Mouse (Mus musculus) embryonic facial prominence, embryonic 15.5 days (tissue): ENCODE data around the gene Insrr. TPM values are rescaled to one million over a fixed set of nuclear protein-coding genes. Genes with fewer than 3 reads are reported as not detected.

Experiments used
- ATAC-seq: fragments of 200-750 bp; cut with Nextera tagmentation; 2 replicates; pipeline ENCODE4 v1.8.0; 2017; ENCODE audit warnings: low read depth, moderate TSS enrichment; ENCODE audit not compliant: insufficient number of reproducible peaks, low FRiP score, low TSS enrichment
- H3K27ac ChIP-seq: fragments of 300-500 bp; sonication (generic); replicated peaks from 2 replicates; pipeline ENCODE4 v1.5.1; 2015; ENCODE audit warnings: mild to moderate bottlenecking, inconsistent platforms
- H3K27me3 ChIP-seq: fragments of 300-500 bp; sonication (generic); 2 replicates; pipeline ENCODE4 v1.6.1; 2015; ENCODE audit warnings: inconsistent platforms
- H3K36me3 ChIP-seq: fragments of 300-500 bp; sonication (generic); 2 replicates; pipeline ENCODE4 v1.6.1; 2015; ENCODE audit warnings: mild to moderate bottlenecking, inconsistent platforms
- H3K4me1 ChIP-seq: fragments of 300-500 bp; sonication (generic); 2 replicates; pipeline ENCODE4 v1.6.1; 2015; ENCODE audit warnings: inconsistent platforms
- H3K4me2 ChIP-seq: fragments of 300-500 bp; sonication (generic); replicated peaks from 2 replicates; pipeline ENCODE4 v1.6.1; 2015; ENCODE audit warnings: mild to moderate bottlenecking, inconsistent platforms
- H3K4me3 ChIP-seq: fragments of 300-500 bp; sonication (generic); replicated peaks from 2 replicates; pipeline ENCODE4 v1.5.1; 2015; ENCODE audit warnings: mild to moderate bottlenecking, inconsistent platforms
- H3K9ac ChIP-seq: fragments of 300-500 bp; sonication (generic); 2 replicates; pipeline ENCODE4 v1.6.1; 2015; ENCODE audit warnings: inconsistent platforms
- H3K9me3 ChIP-seq: fragments of 300-500 bp; sonication (generic); replicated peaks from 2 replicates; pipeline ENCODE4 v1.6.1; 2016; ENCODE audit warnings: inconsistent platforms
- WGBS: fragments of 180-500 bp; shearing (Covaris S2); methylation state at CpG from one replicate; pipeline ENCODE4 v1.1.7; 2015; 5-methylcytosine and 5-hydroxymethylcytosine counted together
- polyA plus RNA-seq: library from polyadenylated mRNA; unstranded; fragments of >200 nt; fragmentation: Nextera tagmentation; extraction: Ambion mirVana; gene quantifications from 2 replicates; pipeline ENCODE4 v1.2.1, GENCODE M21; 2015

Insrr gene
- polyA plus RNA-seq, 1 experiment from 2014 or later, result 0.47 TPM

DNA sequence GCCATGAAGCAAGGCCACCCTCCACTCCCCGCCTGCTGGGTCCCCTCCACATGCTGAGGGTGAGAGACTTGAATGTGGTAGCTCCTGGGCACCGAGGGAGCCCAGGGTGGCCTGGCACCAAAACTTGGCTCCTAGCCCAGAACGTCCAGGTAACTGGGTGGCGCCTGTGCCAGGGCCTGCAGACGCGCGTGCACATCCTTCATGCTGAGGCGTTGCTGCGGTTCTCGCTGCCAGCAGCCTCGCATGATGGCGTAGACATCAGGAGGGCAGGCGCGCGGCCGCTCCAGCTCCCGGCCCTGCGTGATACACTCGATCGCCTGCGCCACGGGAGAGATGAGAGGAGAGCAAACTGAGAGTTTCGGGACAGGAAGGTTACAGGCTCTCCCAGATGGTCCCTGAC lies 18.5 kb upstream of the Insrr start:
- Histone ChIP-seq H3K4me1 (peaks cover 15% of the 10 kb centered on the region), H3K4me2 (peak overlapping the region; percentile 17), H3K27me3 (peaks cover 29% of the 10 kb centered on the region; the same call in 1 of the 2 replicates), H3K9me3 (no peaks in the 10 kb centered on the region), H3K9ac (no peak overlapping the region), H3K27ac (no peak overlapping the region), H3K4me3 (peak overlapping the region; percentile 4; the same call in 1 of the 2 replicates), H3K36me3 (no peaks in the 10 kb centered on the region)
- no peak for ATAC-seq
- 50% methylated on average over 23 of the region's 23 CpGs for WGBS

DNA sequence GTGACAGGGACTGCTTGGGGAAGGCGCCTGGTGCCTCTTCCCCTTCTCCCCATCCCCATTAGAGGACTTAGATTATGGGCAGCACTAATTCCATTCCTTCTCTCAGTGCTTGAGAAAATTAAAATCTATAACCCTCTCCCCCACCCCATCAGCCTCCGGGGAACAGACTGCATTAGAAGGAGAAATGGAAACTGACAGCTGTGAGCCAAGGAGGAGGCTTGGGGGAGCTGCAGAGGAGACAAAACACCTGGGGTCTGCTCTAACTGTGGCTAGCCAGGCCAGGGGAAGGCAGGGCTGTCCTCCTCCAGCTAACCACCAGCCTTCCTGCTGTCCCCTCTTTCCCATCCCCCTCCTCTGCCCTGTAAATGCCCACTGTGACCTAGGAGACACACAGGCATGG lies 17.7 kb upstream of the Insrr start:
- Histone ChIP-seq H3K4me2 (no peak overlapping the region), H3K36me3 (no peaks in the 10 kb centered on the region), H3K4me1 (peaks cover 15% of the 10 kb centered on the region), H3K9ac (no peak overlapping the region), H3K4me3 (no peak overlapping the region), H3K27me3 (peaks cover 25% of the 10 kb centered on the region; the same call in 1 of the 2 replicates), H3K27ac (no peak overlapping the region), H3K9me3 (no peaks in the 10 kb centered on the region)
- ATAC-seq, result no peak
- WGBS, result 20% methylated on average over 2 of the region's 2 CpGs

GRCm38 (mm10) chr3:87783282-87784023 lies 13.3 kb upstream of the Insrr start:
- WGBS, result 84% methylated on average over 25 of the region's 25 CpGs
- no peak for ATAC-seq
- H3K4me1 ChIP-seq, result peaks cover 18% of the 10 kb centered on the region
- no peaks in the 10 kb centered on the region for H3K9me3 ChIP-seq
- no peak overlapping the region for H3K9ac ChIP-seq
- H3K36me3 ChIP-seq, result no peaks in the 10 kb centered on the region
- H3K27me3 ChIP-seq, result peaks cover 8% of the 10 kb centered on the region; the same call in 1 of the 2 replicates
- no peak overlapping the region for H3K4me2 ChIP-seq
- H3K4me3 ChIP-seq, result no peak overlapping the region
- no peak overlapping the region for H3K27ac ChIP-seq

DNA sequence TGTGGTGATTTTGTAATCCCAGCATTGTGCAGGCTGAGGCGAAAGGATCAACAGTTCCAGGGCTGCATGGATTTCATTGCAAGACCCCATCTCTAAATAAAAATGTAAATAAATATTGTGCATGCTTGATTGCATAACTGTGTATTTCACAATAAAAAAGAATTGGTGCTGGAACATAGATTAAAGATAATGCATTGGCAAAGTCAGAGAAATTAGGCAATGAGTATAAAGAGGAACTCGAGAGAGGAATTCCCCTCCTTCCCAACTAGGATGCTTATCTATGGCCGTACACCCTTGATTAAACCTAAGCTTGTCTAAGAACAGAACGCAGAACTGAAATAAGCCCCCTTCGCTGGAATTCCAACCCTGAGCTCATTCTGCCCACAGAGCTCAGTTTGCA lies 11.6 kb upstream of the Insrr start:
- no peaks in the 10 kb centered on the region for H3K36me3 ChIP-seq
- 64% methylated on average over 5 of the region's 5 CpGs for WGBS
- H3K27me3 ChIP-seq, result peaks cover 8% of the 10 kb centered on the region; the same call in 1 of the 2 replicates
- H3K9me3 ChIP-seq, result no peaks in the 10 kb centered on the region
- no peak overlapping the region for H3K4me3 ChIP-seq
- no peak overlapping the region for H3K27ac ChIP-seq
- peaks cover 22% of the 10 kb centered on the region; the same call in 1 of the 2 replicates for H3K4me1 ChIP-seq
- ATAC-seq, result no peak
- H3K9ac ChIP-seq, result no peak overlapping the region
- no peak overlapping the region for H3K4me2 ChIP-seq

- Histone ChIP-seq H3K4me2 (no peak overlapping the region), H3K9ac (no peak overlapping the region), H3K4me3 (no peak overlapping the region), H3K4me1 (peaks cover 22% of the 10 kb centered on the region; the same call in 1 of the 2 replicates), H3K27me3 (peaks cover 14% of the 10 kb centered on the region), H3K9me3 (no peaks in the 10 kb centered on the region), H3K36me3 (no peaks in the 10 kb centered on the region), H3K27ac (no peak overlapping the region)
- peak; percentile 63 for ATAC-seq
- WGBS, result 46% methylated on average over 6 of the region's 6 CpGs
Measured at GRCm38 (mm10) chr3:87785626-87786214, 11.0 kb upstream of the Insrr start.

DNA sequence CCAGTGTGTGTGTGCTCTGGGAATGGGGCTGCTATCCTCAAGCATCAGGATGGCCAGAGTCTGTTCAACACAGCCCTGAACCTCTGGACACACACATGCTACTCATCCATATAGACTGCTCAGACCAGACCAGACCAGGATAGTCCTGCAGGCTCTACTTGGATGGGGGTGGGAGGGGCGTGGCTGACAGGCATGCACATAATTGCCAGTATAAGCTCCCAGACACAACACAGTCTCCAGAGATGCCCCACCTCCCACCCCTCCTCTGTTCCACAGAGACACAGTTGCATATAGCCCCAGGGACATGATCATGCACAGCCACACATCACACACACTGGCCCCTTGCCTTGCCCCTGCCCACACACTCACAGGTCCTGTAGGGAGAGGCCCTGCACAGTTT lies 7.5 kb upstream of the Insrr start:
- no peak overlapping the region for H3K4me2 ChIP-seq
- H3K4me3 ChIP-seq, result no peak overlapping the region
- H3K9me3 ChIP-seq, result no peaks in the 10 kb centered on the region
- H3K27me3 ChIP-seq, result peaks cover 44% of the 10 kb centered on the region
- WGBS, result 25% methylated on average over 1 of the region's 1 CpGs
- H3K36me3 ChIP-seq, result no peaks in the 10 kb centered on the region
- H3K27ac ChIP-seq, result no peak overlapping the region
- H3K9ac ChIP-seq, result no peak overlapping the region
- H3K4me1 ChIP-seq, result peaks cover 22% of the 10 kb centered on the region; the same call in 1 of the 2 replicates
- ATAC-seq, result no peak

- peaks cover 49% of the 10 kb centered on the region for H3K27me3 ChIP-seq
- no peak overlapping the region for H3K4me2 ChIP-seq
- no peaks in the 10 kb centered on the region for H3K9me3 ChIP-seq
- 20% methylated on average over 5 of the region's 5 CpGs for WGBS
- H3K4me1 ChIP-seq, result peaks cover 28% of the 10 kb centered on the region
- H3K27ac ChIP-seq, result no peak overlapping the region
- no peak for ATAC-seq
- no peak overlapping the region for H3K4me3 ChIP-seq
- no peaks in the 10 kb centered on the region for H3K36me3 ChIP-seq
- no peak overlapping the region for H3K9ac ChIP-seq
Measured at GRCm38 (mm10) chr3:87789768-87790167, 7.0 kb upstream of the Insrr start.

DNA sequence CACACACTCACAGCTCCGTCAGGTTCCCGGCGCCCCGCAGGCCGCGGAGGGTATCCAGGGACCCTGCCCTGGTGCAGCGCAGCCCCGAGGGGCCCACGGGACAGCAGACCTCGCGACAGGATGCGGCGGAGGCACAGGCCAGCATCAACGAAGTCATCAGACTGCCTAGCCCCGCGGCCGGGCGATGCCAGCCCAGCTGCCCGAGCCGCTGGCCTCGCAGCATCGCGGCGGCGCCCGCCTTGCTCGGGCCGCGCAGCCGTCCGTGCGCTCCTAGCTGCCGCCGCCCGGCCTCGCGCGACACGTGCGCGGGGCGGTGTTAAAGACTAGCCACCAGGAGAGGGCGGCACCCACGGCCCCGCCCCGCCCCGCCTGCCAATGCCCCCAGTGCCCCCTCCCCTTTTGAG lies 1.8 kb upstream of the Insrr start, which contains the start of gene Ntrk1:
Gene Ntrk1, minus strand, starts transcription at position 241 of the 404 bp plus-strand sequence.
- Histone ChIP-seq H3K27ac (no peak within 1 kb of the TSS), H3K9ac (no peak within 1 kb of the TSS), H3K36me3 (no peaks in the 10 kb centered on the region), H3K4me1 (peaks cover 36% of the 10 kb centered on the region), H3K4me3 (peak within 1 kb of the TSS; percentile 37), H3K9me3 (no peaks in the 10 kb centered on the region), H3K27me3 (peaks cover 97% of the 10 kb centered on the region), H3K4me2 (peak within 1 kb of the TSS; percentile 61)
- WGBS, result under 1% methylated on average over 28 of the region's 47 CpGs
- ATAC-seq, result no peak

DNA sequence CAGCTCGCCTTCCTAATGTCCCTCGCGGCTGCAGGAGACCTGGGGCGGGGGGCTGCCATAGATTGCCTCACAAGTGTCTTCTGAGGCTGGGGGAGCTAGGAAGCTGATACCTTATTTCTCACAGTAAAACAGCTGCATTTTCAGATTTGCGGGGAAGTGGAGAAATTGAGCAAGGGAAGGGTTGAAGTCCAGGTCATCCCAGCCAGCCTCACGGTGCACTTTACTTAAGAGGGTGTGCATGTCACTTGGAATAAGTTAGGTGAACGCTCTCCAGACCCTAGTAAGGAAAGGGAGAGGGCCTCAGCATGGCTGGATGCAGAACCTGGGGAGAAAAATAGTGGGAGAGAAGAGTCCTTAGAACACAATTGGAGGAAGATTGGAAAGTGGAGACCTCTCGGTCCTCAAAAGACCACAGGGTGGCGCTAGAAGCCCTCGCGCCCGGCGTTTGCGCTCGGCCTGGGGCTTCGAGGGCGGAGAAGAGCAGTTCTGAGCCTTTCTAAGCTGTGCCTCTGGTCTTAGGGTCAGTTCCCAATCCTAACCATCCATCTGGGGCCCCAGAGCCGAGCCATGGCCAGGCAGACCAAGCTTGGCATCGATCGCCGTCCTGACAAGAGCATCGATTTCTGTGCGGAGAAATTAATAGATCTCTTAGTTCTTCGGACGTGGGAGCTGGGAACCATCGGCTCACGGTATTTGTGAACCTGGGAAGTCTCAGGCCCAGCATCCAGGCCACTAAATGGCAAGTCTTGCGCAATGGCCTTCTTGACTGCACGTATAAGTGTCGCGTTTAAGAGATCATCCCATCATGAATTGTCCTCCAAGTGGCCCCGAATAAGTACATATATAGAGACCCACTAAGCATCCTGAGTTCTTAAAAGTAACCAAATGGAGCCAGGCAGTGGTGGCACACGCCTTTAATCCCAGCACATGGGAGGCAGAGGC lies 1.1 kb upstream of the Insrr start:
- WGBS, result 14% methylated on average over 33 of the region's 33 CpGs
- no peak overlapping the region for H3K27ac ChIP-seq
- peak overlapping the region; percentile 37 for H3K4me3 ChIP-seq
- no peak overlapping the region for H3K9ac ChIP-seq
- H3K9me3 ChIP-seq, result no peaks in the 10 kb centered on the region
- no peaks in the 10 kb centered on the region for H3K36me3 ChIP-seq
- H3K4me2 ChIP-seq, result peak overlapping the region; percentile 61
- H3K4me1 ChIP-seq, result peaks cover 34% of the 10 kb centered on the region
- ATAC-seq, result no peak
- peaks cover 97% of the 10 kb centered on the region for H3K27me3 ChIP-seq

DNA sequence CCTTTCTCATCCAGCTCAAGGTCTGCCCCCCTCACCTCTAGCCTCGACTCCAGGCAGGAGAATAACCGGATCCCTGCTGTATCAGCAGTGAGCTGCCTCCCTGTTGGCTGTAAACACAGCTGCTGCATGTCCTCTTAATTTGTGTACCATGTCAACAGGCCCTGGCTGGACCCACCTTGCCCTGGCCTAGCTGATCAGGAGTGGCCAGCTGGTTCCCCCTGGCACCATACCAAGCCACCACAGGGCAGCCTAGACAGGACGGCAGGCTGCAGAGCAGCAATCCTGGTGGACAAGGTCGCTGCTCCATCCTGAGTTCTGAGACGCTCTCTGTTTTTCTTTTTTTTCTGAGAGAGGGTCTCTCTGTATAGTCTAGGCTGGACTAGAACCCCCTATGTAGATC lies 4.9 kb downstream of the Insrr start:
- no peaks in the 10 kb centered on the region for H3K36me3 ChIP-seq
- peaks cover 90% of the 10 kb centered on the region for H3K27me3 ChIP-seq
- no peak overlapping the region for H3K4me3 ChIP-seq
- no peak for ATAC-seq
- H3K9ac ChIP-seq, result no peak overlapping the region
- peaks cover 17% of the 10 kb centered on the region for H3K4me1 ChIP-seq
- no peaks in the 10 kb centered on the region for H3K9me3 ChIP-seq
- WGBS, result 48% methylated on average over 5 of the region's 5 CpGs
- no peak overlapping the region for H3K27ac ChIP-seq
- H3K4me2 ChIP-seq, result no peak overlapping the region
